Mouse (Mus musculus) lung, embryonic 14.5 days (tissue): ENCODE results near the gene Fam20b. TPM values are rescaled to one million over a fixed set of nuclear protein-coding genes. Genes with fewer than 3 reads are reported as not detected.
A peak's percentile ranks its signal among the peaks of the same experiment; 100 is the strongest.

Experiments used
- ATAC-seq: fragments of 200-750 bp; cut with Nextera tagmentation; 2 replicates; pipeline ENCODE4 v1.8.0; 2017; ENCODE audit warnings: mild to moderate bottlenecking, moderate TSS enrichment, moderate library complexity; ENCODE audit not compliant: insufficient read depth
- DNase-seq: peaks from one replicate; pipeline ENCODE4 v3.0.0-alpha.2; 2015
- H3K27ac ChIP-seq: fragments of 300-500 bp; sonication (generic); 2 replicates; pipeline ENCODE4 v1.5.1; 2014; ENCODE audit warnings: low read depth, mild to moderate bottlenecking, moderate library complexity
- H3K27me3 ChIP-seq: fragments of 300-500 bp; sonication (generic); 2 replicates; pipeline ENCODE4 v1.6.1; 2014; ENCODE audit warnings: low read length, control low read depth; ENCODE audit not compliant: insufficient read depth
- H3K36me3 ChIP-seq: fragments of 300-500 bp; sonication (generic); 2 replicates; pipeline ENCODE4 v1.6.1; 2014; ENCODE audit warnings: control low read depth; ENCODE audit not compliant: insufficient read depth
- H3K4me1 ChIP-seq: fragments of 300-500 bp; sonication (generic); 2 replicates; pipeline ENCODE4 v1.6.1; 2014; ENCODE audit warnings: antibody characterized with exemption, control low read depth; ENCODE audit not compliant: insufficient read depth
- H3K4me2 ChIP-seq: fragments of 300-500 bp; sonication (generic); 2 replicates; pipeline ENCODE4 v1.6.1; 2014; ENCODE audit warnings: mild to moderate bottlenecking
- H3K4me3 ChIP-seq: fragments of 300-500 bp; sonication (generic); 2 replicates; pipeline ENCODE4 v1.5.1; 2014; ENCODE audit warnings: low read depth, low read length
- H3K9ac ChIP-seq: fragments of 300-500 bp; sonication (generic); 2 replicates; pipeline ENCODE4 v1.6.1; 2014
- H3K9me3 ChIP-seq: fragments of 300-500 bp; sonication (generic); 2 replicates; pipeline ENCODE4 v1.6.1; 2016; ENCODE audit warnings: low read depth, low read length, control low read depth
- CTCF ChIP-seq: IDR thresholded peaks from 2 replicates; pipeline ENCODE4 v1.5.1; 2016; ENCODE audit warnings: antibody characterized with exemption, low read depth
- WGBS: fragments of 180-500 bp; shearing (Covaris S2); extraction: QIAGEN DNeasy Blood & Tissue Kit; methylation state at CpG from one replicate; pipeline ENCODE4 v1.1.7; 2014; 5-methylcytosine and 5-hydroxymethylcytosine counted together
- polyA plus RNA-seq: library from polyadenylated mRNA; unstranded; fragments of >200 nt; fragmentation: Nextera tagmentation; extraction: Ambion mirVana; gene quantifications from 2 replicates; pipeline ENCODE4 v1.2.1, GENCODE M21; 2014

Gene Fam20b
- polyA plus RNA-seq, 1 experiment from 2014 or later, result 31.1 TPM

GRCm38 (mm10) chr1:156705696-156706285 lies 13.1 kb downstream of the Fam20b start:
- H3K36me3 ChIP-seq, result peaks cover 36% of the 10 kb centered on the region
- no peak overlapping the region for H3K9ac ChIP-seq
- no peak for TF ChIP-seq CTCF
- no peaks in the 10 kb centered on the region for H3K9me3 ChIP-seq
- WGBS, result 71% methylated on average over 10 of the region's 10 CpGs
- no peak overlapping the region for H3K27ac ChIP-seq
- H3K27me3 ChIP-seq, result no peaks in the 10 kb centered on the region
- H3K4me2 ChIP-seq, result no peak overlapping the region
- ATAC-seq (no peak), DNase-seq (no peak)
- no peak overlapping the region for H3K4me3 ChIP-seq
- no peaks in the 10 kb centered on the region for H3K4me1 ChIP-seq

GRCm38 (mm10) chr1:156703444-156703843 lies 15.4 kb downstream of the Fam20b start:
- no peak for TF ChIP-seq CTCF
- no peak overlapping the region for H3K9ac ChIP-seq
- 89% methylated on average over 4 of the region's 4 CpGs for WGBS

GRCm38 (mm10) chr1:156702151-156702550 lies 16.7 kb downstream of the Fam20b start:
- no peak overlapping the region for H3K4me3 ChIP-seq
- no peak for ATAC-seq
- H3K9ac ChIP-seq, result no peak overlapping the region
- H3K4me1 ChIP-seq, result no peaks in the 10 kb centered on the region
- H3K27me3 ChIP-seq, result no peaks in the 10 kb centered on the region
- WGBS, result 85% methylated on average over 7 of the region's 7 CpGs
- no peak for DNase-seq
- H3K27ac ChIP-seq, result no peak overlapping the region
- H3K9me3 ChIP-seq, result no peaks in the 10 kb centered on the region
- H3K4me2 ChIP-seq, result no peak overlapping the region
- no peak for TF ChIP-seq CTCF
- peaks cover 55% of the 10 kb centered on the region for H3K36me3 ChIP-seq

More at GRCm38 (mm10) chr1:156703444-156703843, 15.4 kb downstream of the Fam20b start:
- Histone ChIP-seq H3K4me2 (no peak overlapping the region), H3K27me3 (no peaks in the 10 kb centered on the region), H3K4me1 (no peaks in the 10 kb centered on the region), H3K36me3 (peaks cover 51% of the 10 kb centered on the region), H3K4me3 (no peak overlapping the region), H3K27ac (no peak overlapping the region), H3K9me3 (no peaks in the 10 kb centered on the region)
- DNase-seq (no peak), ATAC-seq (no peak)

- DNase-seq, result no peak
- ATAC-seq, result no peak
- no peaks in the 10 kb centered on the region for H3K27me3 ChIP-seq
- H3K4me2 ChIP-seq, result no peak overlapping the region
- 74% methylated on average over 7 of the region's 7 CpGs for WGBS
- no peak for TF ChIP-seq CTCF
- H3K27ac ChIP-seq, result no peak overlapping the region
- H3K4me1 ChIP-seq, result no peaks in the 10 kb centered on the region
- H3K9ac ChIP-seq, result no peak overlapping the region
- peaks cover 79% of the 10 kb centered on the region for H3K36me3 ChIP-seq
- no peaks in the 10 kb centered on the region for H3K9me3 ChIP-seq
- no peak overlapping the region for H3K4me3 ChIP-seq
Observed at GRCm38 (mm10) chr1:156686025-156686661, 32.7 kb downstream of the Fam20b start.

- peaks cover 27% of the 10 kb centered on the region for H3K36me3 ChIP-seq
- H3K27me3 ChIP-seq, result no peaks in the 10 kb centered on the region
- H3K4me1 ChIP-seq, result no peaks in the 10 kb centered on the region
- H3K9ac ChIP-seq, result no peak overlapping the region
- no peak overlapping the region for H3K27ac ChIP-seq
- no peak for ATAC-seq
- H3K9me3 ChIP-seq, result no peaks in the 10 kb centered on the region
- no peak for TF ChIP-seq CTCF
- no peak overlapping the region for H3K4me3 ChIP-seq
- WGBS, result 81% methylated on average over 9 of the region's 9 CpGs
- H3K4me2 ChIP-seq, result no peak overlapping the region
- no peak for DNase-seq
Observed at GRCm38 (mm10) chr1:156679599-156679998, 39.3 kb downstream of the Fam20b start.

- peaks cover 3% of the 10 kb centered on the region; the same call in 1 of the 2 replicates for H3K4me1 ChIP-seq
- H3K9ac ChIP-seq, result no peak overlapping the region
- WGBS, result 87% methylated on average over 3 of the region's 3 CpGs
- no peak overlapping the region for H3K4me2 ChIP-seq
- ATAC-seq (no peak), DNase-seq (no peak)
- no peaks in the 10 kb centered on the region for H3K27me3 ChIP-seq
- H3K36me3 ChIP-seq, result peaks cover 15% of the 10 kb centered on the region
- H3K27ac ChIP-seq, result no peak overlapping the region
- H3K9me3 ChIP-seq, result no peaks in the 10 kb centered on the region
- H3K4me3 ChIP-seq, result no peak overlapping the region
- no peak for TF ChIP-seq CTCF
Observed at GRCm38 (mm10) chr1:156677230-156677629, 41.7 kb downstream of the Fam20b start.

- no peak overlapping the region for H3K4me2 ChIP-seq
- ATAC-seq (no peak), DNase-seq (peak; percentile 28)
- no peak for TF ChIP-seq CTCF
- H3K36me3 ChIP-seq, result peaks cover 15% of the 10 kb centered on the region
- H3K9me3 ChIP-seq, result no peaks in the 10 kb centered on the region
- peaks cover 3% of the 10 kb centered on the region; the same call in 1 of the 2 replicates for H3K4me1 ChIP-seq
- WGBS, result 70% methylated on average over 5 of the region's 5 CpGs
- H3K27ac ChIP-seq, result no peak overlapping the region
- no peaks in the 10 kb centered on the region for H3K27me3 ChIP-seq
- no peak overlapping the region for H3K9ac ChIP-seq
- no peak overlapping the region for H3K4me3 ChIP-seq
Observed at GRCm38 (mm10) chr1:156676596-156676995, 42.3 kb downstream of the Fam20b start.
